Mouse (Mus musculus) stomach, embryonic 15.5 days (tissue): ENCODE measurements around the gene Coro7. TPM values are rescaled to one million over a fixed set of nuclear protein-coding genes. Genes with fewer than 3 reads are reported as not detected.

Experiments
- ATAC-seq: fragments of 200-750 bp; cut with Nextera tagmentation; 2 replicates; pipeline ENCODE4 v1.8.0; 2017; ENCODE audit warnings: low read depth, moderate number of reproducible peaks, moderate TSS enrichment; ENCODE audit not compliant: insufficient read depth, low FRiP score
- H3K27ac ChIP-seq: fragments of 300-500 bp; sonication (generic); 2 replicates; pipeline ENCODE4 v1.5.1; 2015; ENCODE audit warnings: mild to moderate bottlenecking, inconsistent platforms
- H3K27me3 ChIP-seq: fragments of 300-500 bp; sonication (generic); replicated peaks from 2 replicates; pipeline ENCODE4 v1.6.1; 2015; ENCODE audit warnings: inconsistent platforms
- H3K36me3 ChIP-seq: fragments of 300-500 bp; sonication (generic); 2 replicates; pipeline ENCODE4 v1.6.1; 2015; ENCODE audit warnings: inconsistent platforms
- H3K4me1 ChIP-seq: fragments of 300-500 bp; sonication (generic); 2 replicates; pipeline ENCODE4 v1.6.1; 2015; ENCODE audit warnings: inconsistent platforms
- H3K4me2 ChIP-seq: fragments of 300-500 bp; sonication (generic); 2 replicates; pipeline ENCODE4 v1.6.1; 2015; ENCODE audit warnings: mild to moderate bottlenecking, inconsistent platforms
- H3K4me3 ChIP-seq: fragments of 300-500 bp; sonication (generic); replicated peaks from 2 replicates; pipeline ENCODE4 v1.5.1; 2015; ENCODE audit warnings: inconsistent platforms
- H3K9ac ChIP-seq: fragments of 300-500 bp; sonication (generic); 2 replicates; pipeline ENCODE4 v1.6.1; 2015; ENCODE audit warnings: inconsistent platforms
- H3K9me3 ChIP-seq: fragments of 300-500 bp; sonication (generic); 2 replicates; pipeline ENCODE4 v1.6.1; 2016; ENCODE audit warnings: inconsistent platforms
- WGBS: fragments of 180-500 bp; shearing (Covaris S2); methylation state at CpG from one replicate; pipeline ENCODE4 v1.1.7; 2015; 5-methylcytosine and 5-hydroxymethylcytosine counted together
- polyA plus RNA-seq: library from polyadenylated mRNA; unstranded; fragments of >200 nt; fragmentation: Nextera tagmentation; extraction: Ambion mirVana; gene quantifications from 2 replicates; pipeline ENCODE4 v1.2.1, GENCODE M21; 2015

The Coro7 gene
- polyA plus RNA-seq, 1 experiment from 2014 or later = 16.3 TPM

DNA sequence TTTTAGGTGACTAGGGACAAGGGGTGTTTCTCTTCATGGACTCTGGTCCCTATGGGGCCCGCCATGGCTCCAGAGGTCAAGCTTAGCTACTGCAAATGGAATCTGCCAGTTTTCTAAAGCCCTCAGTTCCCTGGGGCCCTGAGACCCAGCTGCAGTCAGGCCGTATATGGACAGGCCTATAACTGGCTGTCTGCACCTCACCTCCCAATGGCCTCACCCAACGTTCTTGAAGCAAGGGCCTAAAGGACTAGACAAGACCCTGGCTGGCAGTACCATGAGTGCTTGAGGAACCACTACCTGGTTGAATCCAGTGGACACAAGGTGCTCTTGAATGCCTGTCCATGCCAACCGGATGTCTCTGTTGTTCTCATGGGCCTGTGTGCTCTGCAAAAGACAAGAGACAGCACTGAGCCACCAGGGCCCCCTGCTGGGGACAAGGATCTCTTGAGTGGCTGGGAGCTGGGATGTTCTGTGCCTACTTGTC, 24.3 kb downstream of the Coro7 start:
- no peak overlapping the region for H3K9ac ChIP-seq
- 57% methylated on average over 4 of the region's 4 CpGs for WGBS
- ATAC-seq = no peak
- H3K4me2 ChIP-seq = no peak overlapping the region
- no peaks in the 10 kb centered on the region for H3K27me3 ChIP-seq
- peak overlapping the region; percentile 61 for H3K27ac ChIP-seq
- no peak overlapping the region for H3K4me3 ChIP-seq
- peaks cover 22% of the 10 kb centered on the region for H3K36me3 ChIP-seq
- H3K9me3 ChIP-seq = no peaks in the 10 kb centered on the region
- peaks cover 36% of the 10 kb centered on the region for H3K4me1 ChIP-seq

DNA sequence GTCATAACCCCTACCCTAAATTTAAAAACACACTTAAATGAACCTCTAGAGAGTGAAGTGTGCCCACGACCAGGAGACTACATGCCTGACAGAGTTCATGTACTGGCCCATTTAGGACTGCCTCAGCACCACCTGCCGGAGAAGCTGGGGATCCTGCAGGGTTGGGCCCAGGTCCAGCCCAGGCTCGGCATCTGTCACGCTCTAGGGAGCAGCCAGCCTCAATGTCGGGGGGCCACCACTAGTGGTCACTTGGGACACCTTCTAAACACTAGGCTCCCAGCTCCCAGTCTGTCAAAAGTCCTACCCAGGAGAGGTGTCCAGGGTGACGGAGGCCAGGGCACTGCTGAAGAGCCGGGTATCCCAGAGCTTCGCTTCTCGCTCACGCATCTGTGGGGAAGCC, 24.9 kb downstream of the Coro7 start:
- Histone ChIP-seq H3K36me3 (peaks cover 27% of the 10 kb centered on the region), H3K9ac (no peak overlapping the region), H3K4me3 (no peak overlapping the region), H3K27me3 (no peaks in the 10 kb centered on the region), H3K4me2 (no peak overlapping the region), H3K4me1 (peaks cover 36% of the 10 kb centered on the region), H3K27ac (no peak overlapping the region), H3K9me3 (no peaks in the 10 kb centered on the region)
- ATAC-seq = no peak; the same call in 1 of the 2 replicates
- WGBS = 85% methylated on average over 10 of the region's 10 CpGs

DNA sequence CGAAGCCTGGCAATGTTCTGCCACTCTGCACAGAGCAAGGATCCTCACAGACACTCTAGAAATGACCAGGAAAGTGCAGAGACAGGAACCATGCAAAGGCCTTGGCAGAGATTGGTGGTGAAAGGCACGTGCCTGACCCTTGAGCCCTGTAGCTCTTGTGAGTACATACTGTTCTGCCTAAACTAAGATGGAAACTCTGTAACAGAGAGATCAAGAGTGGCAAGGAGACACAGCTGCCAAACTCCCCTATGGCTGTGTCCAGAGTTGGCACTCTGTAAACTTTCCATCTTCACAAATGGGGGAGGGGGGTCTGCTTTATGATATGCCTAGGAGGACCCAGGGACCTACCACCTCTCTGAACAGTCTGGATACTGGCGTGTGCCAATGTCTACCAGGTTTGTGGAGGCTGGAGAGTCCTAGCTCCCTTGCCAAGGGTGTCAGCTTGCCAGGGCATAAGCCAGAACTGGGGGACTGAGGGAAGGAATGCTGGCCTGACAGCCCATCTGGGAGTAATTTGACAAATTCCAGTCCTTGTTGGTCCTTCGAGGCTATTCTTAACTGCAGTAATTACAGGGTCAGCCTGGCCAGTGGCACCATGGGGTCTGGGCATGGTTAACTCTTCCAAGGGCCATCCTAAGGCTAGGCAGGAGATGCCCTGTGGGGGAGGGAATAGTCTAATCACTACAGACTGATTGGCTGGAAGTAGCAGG, 26.7 kb downstream of the Coro7 start:
- Histone ChIP-seq H3K4me3 (no peak overlapping the region), H3K27ac (0 out of 2 replicates have a peak overlapping the region, but pooled peaks have one; percentile 9), H3K27me3 (no peaks in the 10 kb centered on the region), H3K9ac (no peak overlapping the region), H3K9me3 (no peaks in the 10 kb centered on the region), H3K36me3 (peaks cover 35% of the 10 kb centered on the region), H3K4me2 (no peak overlapping the region), H3K4me1 (peaks cover 27% of the 10 kb centered on the region)
- no peak for ATAC-seq
- WGBS = 72% methylated on average over 4 of the region's 4 CpGs

DNA sequence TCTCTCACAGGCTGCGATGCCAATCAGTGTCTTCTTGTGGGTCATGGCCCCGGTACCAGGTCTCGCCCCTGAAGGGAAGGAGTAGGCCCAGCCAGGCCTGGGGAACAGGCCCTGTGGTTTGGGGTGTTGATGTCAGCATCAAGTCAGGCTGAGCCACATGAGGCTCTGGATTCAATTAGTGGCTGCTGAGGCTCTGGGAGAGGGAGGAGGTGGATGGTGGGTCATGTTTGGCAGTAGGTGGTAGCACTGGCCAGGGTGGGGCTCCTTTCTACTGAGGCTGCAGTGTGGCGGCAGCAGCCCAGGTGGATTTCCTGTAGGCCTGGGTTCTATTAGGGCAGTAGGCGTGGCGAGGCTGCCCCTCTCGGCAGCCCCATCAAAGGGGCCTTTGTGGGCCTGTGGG, 28.0 kb downstream of the Coro7 start:
- no peak overlapping the region for H3K4me3 ChIP-seq
- peaks cover 38% of the 10 kb centered on the region for H3K36me3 ChIP-seq
- H3K9ac ChIP-seq = no peak overlapping the region
- no peaks in the 10 kb centered on the region for H3K27me3 ChIP-seq
- 73% methylated on average over 7 of the region's 7 CpGs for WGBS
- no peak overlapping the region for H3K4me2 ChIP-seq
- ATAC-seq = no peak
- no peak overlapping the region for H3K27ac ChIP-seq
- no peaks in the 10 kb centered on the region for H3K9me3 ChIP-seq
- H3K4me1 ChIP-seq = peaks cover 39% of the 10 kb centered on the region

DNA sequence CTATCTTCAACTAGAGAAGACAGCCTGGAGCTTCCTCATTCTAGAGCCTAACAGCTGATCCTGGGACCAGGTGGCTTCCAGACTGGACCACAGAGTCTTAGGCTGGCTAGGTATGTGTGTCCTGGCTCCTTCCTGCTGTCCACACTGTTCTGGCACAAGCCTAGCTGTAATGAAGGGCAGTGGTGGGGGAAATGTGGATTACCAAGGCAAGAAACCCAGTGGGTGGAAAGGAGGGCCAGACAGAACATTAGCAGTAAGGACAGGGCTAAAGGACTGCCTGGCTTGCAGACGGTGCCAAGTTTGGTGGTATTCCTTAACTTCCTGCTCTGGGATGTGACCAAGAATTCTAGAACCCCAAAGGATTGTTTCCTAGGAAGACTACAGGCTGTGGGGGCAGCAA, 28.5 kb downstream of the Coro7 start:
- no peak for ATAC-seq
- 89% methylated on average over 1 of the region's 1 CpGs for WGBS
- no peak overlapping the region for H3K4me3 ChIP-seq

DNA sequence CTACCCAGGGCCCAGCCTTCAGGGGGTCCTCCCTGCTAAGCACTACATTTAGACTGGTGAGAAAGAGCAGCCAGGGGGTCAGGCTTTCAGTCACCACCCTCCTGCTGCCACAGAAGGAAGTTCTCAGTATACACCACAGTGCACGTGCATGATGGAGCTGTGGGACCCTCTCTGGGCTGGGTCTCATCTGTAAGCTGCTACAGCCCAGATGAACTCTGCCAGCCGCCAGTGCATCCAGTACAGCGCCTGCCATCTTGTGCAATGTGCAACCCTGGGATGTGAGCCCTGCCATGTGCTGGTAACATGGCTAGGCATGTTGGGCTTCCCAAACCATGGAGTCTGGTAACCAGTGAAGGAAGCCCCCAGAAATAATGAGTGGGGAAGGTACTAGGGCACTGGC, 29.4 kb downstream of the Coro7 start:
- no peaks in the 10 kb centered on the region for H3K9me3 ChIP-seq
- no peak overlapping the region for H3K27ac ChIP-seq
- no peak overlapping the region for H3K9ac ChIP-seq
- H3K27me3 ChIP-seq = no peaks in the 10 kb centered on the region
- H3K4me2 ChIP-seq = no peak overlapping the region
- 84% methylated on average over 3 of the region's 3 CpGs for WGBS
- no peak for ATAC-seq
- H3K4me3 ChIP-seq = no peak overlapping the region
- H3K36me3 ChIP-seq = peaks cover 46% of the 10 kb centered on the region
- H3K4me1 ChIP-seq = peaks cover 32% of the 10 kb centered on the region

More for the DNA sequence above, 28.5 kb downstream of the Coro7 start:
- Histone ChIP-seq H3K4me1 (peaks cover 36% of the 10 kb centered on the region), H3K27ac (no peak overlapping the region), H3K4me2 (no peak overlapping the region), H3K9ac (no peak overlapping the region), H3K36me3 (peaks cover 39% of the 10 kb centered on the region), H3K27me3 (no peaks in the 10 kb centered on the region), H3K9me3 (no peaks in the 10 kb centered on the region)

DNA sequence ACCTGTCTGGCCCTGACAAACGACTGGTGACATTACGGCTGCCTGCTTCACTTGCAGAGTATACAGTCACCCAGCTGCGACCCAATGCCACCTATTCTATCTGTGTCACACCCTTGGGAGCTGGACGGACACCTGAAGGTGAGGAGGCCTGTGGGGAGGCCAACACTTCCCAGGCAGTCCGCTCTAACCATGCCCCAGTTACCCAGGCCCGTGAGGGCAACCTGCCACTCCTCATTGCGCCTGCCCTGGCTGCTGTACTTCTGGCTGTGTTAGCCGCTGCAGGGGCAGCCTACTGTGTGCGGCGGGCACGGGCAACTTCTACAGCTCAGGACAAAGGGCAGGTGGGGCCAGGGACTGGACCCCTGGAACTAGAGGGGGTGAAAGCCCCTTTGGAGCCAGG, 29.9 kb downstream of the Coro7 start:
- peaks cover 31% of the 10 kb centered on the region for H3K4me1 ChIP-seq
- H3K4me2 ChIP-seq = no peak overlapping the region
- H3K4me3 ChIP-seq = no peak overlapping the region
- no peak for ATAC-seq
- H3K9ac ChIP-seq = no peak overlapping the region
- whole genome bisulfite sequencing = 83% methylated on average over 11 of the region's 11 CpGs
- H3K27me3 ChIP-seq = no peaks in the 10 kb centered on the region
- H3K27ac ChIP-seq = no peak overlapping the region
- peaks cover 46% of the 10 kb centered on the region for H3K36me3 ChIP-seq
- H3K9me3 ChIP-seq = no peaks in the 10 kb centered on the region

DNA sequence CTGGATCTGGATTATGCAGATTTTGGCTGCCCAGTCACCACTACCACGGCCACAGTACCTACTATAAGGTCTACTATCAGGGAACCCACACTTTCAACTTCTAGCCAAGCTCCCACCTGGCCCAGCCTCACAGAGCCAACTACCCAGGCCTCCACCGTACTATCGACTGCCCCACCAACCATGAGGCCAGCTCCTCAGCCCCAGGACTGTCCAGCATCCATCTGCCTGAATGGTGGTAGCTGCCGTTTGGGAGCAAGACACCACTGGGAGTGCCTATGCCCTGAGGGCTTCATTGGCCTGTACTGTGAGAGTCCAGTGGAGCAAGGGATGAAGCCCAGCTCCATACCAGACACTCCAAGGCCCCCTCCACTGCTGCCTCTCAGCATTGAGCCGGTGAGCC, 30.4 kb downstream of the Coro7 start:
- Histone ChIP-seq H3K27ac (no peak overlapping the region), H3K4me1 (peaks cover 36% of the 10 kb centered on the region), H3K9me3 (no peaks in the 10 kb centered on the region), H3K4me3 (no peak overlapping the region), H3K27me3 (no peaks in the 10 kb centered on the region), H3K4me2 (no peak overlapping the region), H3K36me3 (peaks cover 46% of the 10 kb centered on the region), H3K9ac (no peak overlapping the region)
- 86% methylated on average over 5 of the region's 5 CpGs for WGBS
- ATAC-seq = no peak

DNA sequence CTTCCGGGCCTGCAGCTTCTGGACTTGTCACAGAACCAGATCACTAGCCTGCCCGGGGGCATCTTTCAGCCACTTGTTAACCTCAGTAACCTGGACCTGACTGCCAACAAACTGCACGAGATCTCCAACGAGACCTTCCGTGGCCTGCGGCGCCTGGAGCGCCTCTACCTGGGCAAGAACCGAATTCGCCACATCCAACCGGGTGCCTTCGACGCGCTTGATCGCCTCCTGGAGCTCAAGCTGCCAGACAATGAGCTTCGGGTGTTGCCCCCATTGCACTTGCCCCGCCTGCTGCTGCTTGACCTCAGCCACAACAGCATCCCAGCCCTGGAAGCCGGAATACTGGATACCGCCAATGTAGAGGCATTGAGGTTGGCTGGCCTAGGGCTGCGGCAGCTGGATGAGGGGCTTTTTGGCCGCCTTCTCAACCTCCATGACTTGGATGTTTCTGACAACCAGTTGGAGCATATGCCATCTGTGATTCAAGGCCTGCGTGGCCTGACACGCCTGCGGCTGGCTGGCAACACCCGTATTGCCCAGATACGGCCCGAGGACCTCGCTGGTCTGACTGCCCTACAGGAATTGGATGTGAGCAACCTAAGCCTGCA, 31.1 kb downstream of the Coro7 start:
- Histone ChIP-seq H3K4me3 (no peak overlapping the region), H3K27ac (no peak overlapping the region), H3K9me3 (no peaks in the 10 kb centered on the region), H3K27me3 (no peaks in the 10 kb centered on the region), H3K9ac (no peak overlapping the region), H3K36me3 (peaks cover 46% of the 10 kb centered on the region), H3K4me1 (peaks cover 43% of the 10 kb centered on the region), H3K4me2 (no peak overlapping the region)
- ATAC-seq = no peak
- 92% methylated on average over 28 of the region's 28 CpGs for WGBS

DNA sequence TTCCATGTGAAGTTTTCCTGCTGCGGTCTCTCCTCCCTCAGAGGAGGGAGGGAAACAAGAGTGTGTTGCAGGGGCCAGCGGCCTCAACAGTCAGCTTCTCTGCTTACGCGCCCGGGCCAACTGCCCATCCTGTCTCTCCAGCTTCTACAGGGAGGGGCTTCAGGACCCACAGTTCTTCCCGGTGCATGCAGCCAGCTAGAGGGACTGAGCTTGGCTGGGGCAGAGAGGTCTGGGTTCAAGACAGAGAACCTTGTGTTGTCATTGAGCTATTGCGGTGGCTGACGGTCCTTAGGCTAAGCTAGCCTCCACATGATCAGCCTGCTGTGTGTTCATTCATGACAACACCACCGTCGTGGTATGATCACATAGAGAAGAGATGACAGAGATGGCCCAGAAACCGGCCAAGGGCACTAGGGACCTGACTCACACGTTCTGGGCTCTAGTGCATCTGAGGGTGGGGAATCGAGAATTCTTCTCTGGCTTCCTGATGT, 31.9 kb downstream of the Coro7 start:
- H3K4me1 ChIP-seq = peaks cover 51% of the 10 kb centered on the region

DNA sequence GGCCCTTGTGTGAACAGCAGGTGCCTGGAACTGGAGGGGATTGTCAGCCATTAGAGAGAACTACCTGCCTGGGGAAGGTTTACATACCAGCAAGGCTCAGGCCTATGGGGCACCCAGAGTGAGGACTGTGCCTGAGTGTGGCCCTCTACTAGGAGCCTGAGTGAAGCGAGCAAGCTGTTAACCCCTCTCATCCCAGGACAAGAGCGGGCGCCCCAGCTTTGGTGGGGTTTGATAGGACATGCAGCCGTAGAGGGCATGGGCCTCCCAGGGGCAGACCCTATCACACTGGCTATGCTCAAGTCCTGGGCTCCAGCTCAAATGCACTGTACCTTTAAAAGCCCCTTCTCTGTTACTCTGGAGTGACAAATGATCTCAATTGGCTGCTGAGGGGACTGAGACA, 32.7 kb downstream of the Coro7 start:
- Histone ChIP-seq H3K4me1 (peaks cover 57% of the 10 kb centered on the region), H3K36me3 (peaks cover 31% of the 10 kb centered on the region; the same call in 1 of the 2 replicates), H3K4me3 (no peak overlapping the region), H3K27me3 (no peaks in the 10 kb centered on the region), H3K9ac (no peak overlapping the region), H3K4me2 (no peak overlapping the region), H3K9me3 (no peaks in the 10 kb centered on the region), H3K27ac (0 out of 2 replicates have a peak overlapping the region, but pooled peaks have one; percentile 18)
- ATAC-seq = no peak
- 68% methylated on average over 4 of the region's 4 CpGs for WGBS

More for the DNA sequence above, 31.9 kb downstream of the Coro7 start:
- Histone ChIP-seq H3K27ac (peak overlapping the region; percentile 62), H3K9ac (no peak overlapping the region), H3K4me3 (no peak overlapping the region), H3K36me3 (peaks cover 40% of the 10 kb centered on the region), H3K9me3 (no peaks in the 10 kb centered on the region), H3K4me2 (no peak overlapping the region), H3K27me3 (no peaks in the 10 kb centered on the region)
- 58% methylated on average over 13 of the region's 13 CpGs for WGBS
- no peak for ATAC-seq

DNA sequence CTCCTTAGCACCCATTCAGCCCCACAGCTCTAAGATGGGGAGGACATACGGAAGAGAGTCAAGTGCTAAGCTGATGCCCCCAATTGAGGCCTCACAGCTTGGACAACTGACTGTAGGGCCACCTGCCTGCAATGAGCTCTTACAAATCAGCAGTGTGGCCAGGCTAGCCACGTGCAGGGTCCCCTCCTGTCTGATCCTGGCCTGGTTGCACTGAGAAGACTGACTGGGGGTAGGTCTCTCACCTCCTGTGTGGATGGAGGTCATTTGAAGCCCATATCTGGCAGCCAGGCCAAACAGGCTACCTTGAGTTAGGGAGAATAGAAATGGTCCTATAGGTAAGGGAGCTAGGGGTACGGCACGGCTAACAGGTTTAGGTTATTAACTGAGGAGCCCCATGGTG, 33.7 kb downstream of the Coro7 start:
- no peaks in the 10 kb centered on the region for H3K27me3 ChIP-seq
- ATAC-seq = no peak
- H3K9ac ChIP-seq = no peak overlapping the region
- peaks cover 30% of the 10 kb centered on the region; the same call in 1 of the 2 replicates for H3K36me3 ChIP-seq
- no peak overlapping the region for H3K4me2 ChIP-seq
- WGBS = 76% methylated on average over 4 of the region's 4 CpGs
- no peak overlapping the region for H3K27ac ChIP-seq
- H3K4me3 ChIP-seq = no peak overlapping the region
- no peaks in the 10 kb centered on the region for H3K9me3 ChIP-seq
- peaks cover 58% of the 10 kb centered on the region for H3K4me1 ChIP-seq
